Mouse (Mus musculus) stomach, embryonic 14.5 days (tissue): ENCODE results near the gene Vcl. TPM values are rescaled to one million over a fixed set of nuclear protein-coding genes. Genes with fewer than 3 reads are reported as not detected.
A peak's percentile ranks its signal among the peaks of the same experiment; 100 is the strongest.

Source experiments
- ATAC-seq: fragments of 200-750 bp; cut with Nextera tagmentation; 2 replicates; pipeline ENCODE4 v1.8.0; 2017; ENCODE audit warnings: low read depth, moderate TSS enrichment; ENCODE audit not compliant: insufficient number of reproducible peaks, insufficient read depth, low FRiP score
- H3K27ac ChIP-seq: fragments of 300-500 bp; sonication (generic); 2 replicates; pipeline ENCODE4 v1.5.1; 2014; ENCODE audit warnings: mild to moderate bottlenecking, low read length, moderate library complexity, mixed read lengths
- H3K27me3 ChIP-seq: fragments of 300-500 bp; sonication (generic); 2 replicates; pipeline ENCODE4 v1.6.1; 2014; ENCODE audit warnings: low read length, control low read depth, mixed read lengths; ENCODE audit not compliant: control insufficient read depth, insufficient read depth
- H3K36me3 ChIP-seq: fragments of 300-500 bp; sonication (generic); 2 replicates; pipeline ENCODE4 v1.6.1; 2014; ENCODE audit warnings: mild to moderate bottlenecking, control low read depth, low read length, moderate library complexity, mixed read lengths; ENCODE audit not compliant: control insufficient read depth, insufficient read depth
- H3K4me1 ChIP-seq: fragments of 300-500 bp; sonication (generic); 2 replicates; pipeline ENCODE4 v1.6.1; 2014; ENCODE audit warnings: low read length, control low read depth, mixed read lengths; ENCODE audit not compliant: control insufficient read depth, insufficient read depth
- H3K4me2 ChIP-seq: fragments of 300-500 bp; sonication (generic); replicated peaks from 2 replicates; pipeline ENCODE4 v1.6.1; 2014; ENCODE audit warnings: low read depth, low read length, control low read depth
- H3K4me3 ChIP-seq: fragments of 300-500 bp; sonication (generic); 2 replicates; pipeline ENCODE4 v1.5.1; 2014; ENCODE audit warnings: low read depth, low read length, control low read depth
- H3K9ac ChIP-seq: fragments of 300-500 bp; sonication (generic); replicated peaks from 2 replicates; pipeline ENCODE4 v1.6.1; 2014; ENCODE audit warnings: low read depth, mild to moderate bottlenecking, control low read depth, low read length, moderate library complexity, mixed read lengths
- H3K9me3 ChIP-seq: fragments of 300-500 bp; sonication (generic); 2 replicates; pipeline ENCODE4 v1.6.1; 2016; ENCODE audit warnings: low read depth, low read length, control low read depth; ENCODE audit not compliant: control insufficient read depth
- WGBS: fragments of 180-500 bp; shearing (Covaris S2); extraction: QIAGEN DNeasy Blood & Tissue Kit; methylation state at CpG from one replicate; pipeline ENCODE4 v1.1.7; 2014; 5-methylcytosine and 5-hydroxymethylcytosine counted together
- polyA plus RNA-seq: library from polyadenylated mRNA; unstranded; fragments of >200 nt; fragmentation: Nextera tagmentation; extraction: Ambion mirVana; gene quantifications from 2 replicates; pipeline ENCODE4 v1.2.1, GENCODE M21; 2014

Vcl gene
- polyA plus RNA-seq, 1 experiment from 2014 or later, result 94.8 TPM

DNA sequence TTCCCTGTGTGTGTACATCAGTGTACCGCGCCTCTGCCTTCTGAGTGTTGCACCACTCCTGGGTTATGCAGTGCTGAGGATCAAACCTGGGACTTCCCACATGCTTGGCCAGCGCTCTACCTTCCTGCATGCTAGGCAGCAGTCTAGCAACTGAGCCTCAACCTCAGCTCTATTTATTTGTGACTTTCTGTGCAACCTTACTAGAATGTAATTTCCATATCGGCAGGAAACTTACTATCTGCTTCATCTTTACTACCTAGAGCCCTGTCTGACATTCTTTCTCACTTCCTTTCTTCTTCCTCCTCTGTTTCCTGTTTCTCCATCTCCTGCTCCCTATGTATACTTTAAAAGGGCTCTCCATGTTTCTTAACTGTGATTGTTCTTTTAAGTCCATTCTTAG is 34.7 kb downstream of the Vcl start:
- no peak overlapping the region for H3K4me3 ChIP-seq
- H3K9ac ChIP-seq, result no peak overlapping the region
- no peaks in the 10 kb centered on the region for H3K9me3 ChIP-seq
- H3K27me3 ChIP-seq, result no peaks in the 10 kb centered on the region
- no peak for ATAC-seq
- H3K36me3 ChIP-seq, result no peaks in the 10 kb centered on the region
- H3K4me1 ChIP-seq, result 0 out of 2 replicates have a peak, but pooled peaks cover 4% of the 10 kb centered on the region
- WGBS, result 91% methylated on average over 4 of the region's 4 CpGs
- no peak overlapping the region for H3K27ac ChIP-seq
- no peak overlapping the region for H3K4me2 ChIP-seq

DNA sequence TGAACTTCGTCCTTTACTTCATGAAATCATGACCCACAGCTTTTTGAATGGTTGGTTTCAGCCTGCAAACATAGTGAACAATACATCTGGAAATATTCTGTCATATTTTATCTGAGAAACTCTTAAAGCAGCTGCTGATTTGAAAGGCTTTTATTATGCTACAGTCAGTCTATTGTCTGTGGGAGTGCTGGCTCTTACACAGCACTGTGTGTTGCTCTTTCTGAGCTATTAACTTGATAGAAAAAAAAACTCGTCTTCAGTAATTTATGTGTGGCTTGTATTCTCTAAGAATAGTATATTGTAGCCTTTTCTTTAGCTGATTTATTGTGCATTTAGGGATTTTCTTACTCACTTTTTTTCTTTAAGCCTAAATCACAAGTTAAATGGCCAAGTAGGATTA is 35.1 kb downstream of the Vcl start:
- H3K9ac ChIP-seq, result no peak overlapping the region
- ATAC-seq, result no peak
- H3K4me1 ChIP-seq, result 0 out of 2 replicates have a peak, but pooled peaks cover 4% of the 10 kb centered on the region
- H3K27me3 ChIP-seq, result no peaks in the 10 kb centered on the region
- no peak overlapping the region for H3K27ac ChIP-seq
- WGBS, result 50% methylated on average over 2 of the region's 2 CpGs
- no peak overlapping the region for H3K4me3 ChIP-seq
- H3K36me3 ChIP-seq, result no peaks in the 10 kb centered on the region
- H3K4me2 ChIP-seq, result no peak overlapping the region
- no peaks in the 10 kb centered on the region for H3K9me3 ChIP-seq

DNA sequence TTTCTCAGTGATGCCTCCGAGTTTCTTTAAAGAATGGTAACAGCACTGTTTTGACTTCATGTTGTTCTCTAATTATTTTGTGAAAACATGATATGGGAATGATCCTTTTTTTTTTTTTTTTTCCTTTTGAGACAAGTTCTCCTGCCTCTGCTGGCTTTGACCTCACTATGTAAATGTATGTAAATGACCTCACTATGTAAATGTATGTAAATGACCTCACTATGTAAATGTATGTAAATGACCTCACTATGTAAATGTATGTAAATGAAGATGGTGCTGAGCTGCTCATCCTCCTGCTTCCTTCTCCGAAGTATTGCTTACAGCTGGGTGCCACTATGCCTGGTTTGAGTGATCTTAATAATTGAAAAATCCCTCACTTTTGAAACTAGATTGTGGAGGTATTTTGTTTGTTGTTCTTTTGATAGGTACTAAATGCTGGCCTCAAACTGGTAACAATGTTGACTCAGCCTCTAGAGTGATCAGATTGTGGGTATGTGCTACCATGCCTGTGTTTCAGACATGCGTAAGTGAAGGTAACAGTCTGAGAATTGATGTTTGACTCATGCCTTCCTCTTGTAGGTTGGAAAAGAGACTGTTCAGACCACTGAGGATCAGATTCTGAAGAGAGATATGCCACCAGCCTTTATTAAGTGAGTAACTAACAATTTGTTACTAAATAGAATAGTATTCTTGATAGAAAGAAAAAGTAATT is 37.9 kb downstream of the Vcl start:
- Histone ChIP-seq H3K27me3 (no peaks in the 10 kb centered on the region), H3K4me2 (no peak overlapping the region), H3K27ac (no peak overlapping the region), H3K36me3 (no peaks in the 10 kb centered on the region), H3K4me1 (0 out of 2 replicates have a peak, but pooled peaks cover 4% of the 10 kb centered on the region), H3K9ac (no peak overlapping the region), H3K4me3 (no peak overlapping the region), H3K9me3 (no peaks in the 10 kb centered on the region)
- 91% methylated on average over 3 of the region's 3 CpGs for WGBS
- ATAC-seq, result no peak

DNA sequence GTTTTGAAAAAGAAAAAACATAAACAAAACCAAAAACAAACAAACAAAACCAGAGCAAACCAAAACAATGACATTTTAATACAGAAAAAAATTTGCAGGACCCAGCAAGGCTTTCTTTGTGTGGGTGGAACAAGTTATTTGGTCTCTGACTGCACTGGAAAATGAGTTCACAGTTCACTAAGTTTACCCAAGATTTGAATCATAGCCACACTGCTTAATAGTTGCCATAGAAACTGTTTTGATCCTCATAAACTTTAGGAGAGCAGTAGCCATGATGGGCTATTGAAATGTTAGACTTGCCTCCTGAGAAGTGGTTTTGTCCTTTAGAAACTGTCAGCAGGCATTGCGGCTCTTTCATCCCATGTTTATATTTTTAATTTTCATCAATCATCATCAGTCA is 39.9 kb downstream of the Vcl start:
- Histone ChIP-seq H3K27ac (no peak overlapping the region), H3K4me1 (0 out of 2 replicates have a peak, but pooled peaks cover under 1% of the 10 kb centered on the region), H3K27me3 (no peaks in the 10 kb centered on the region), H3K9me3 (no peaks in the 10 kb centered on the region), H3K9ac (no peak overlapping the region), H3K4me2 (no peak overlapping the region), H3K36me3 (no peaks in the 10 kb centered on the region), H3K4me3 (no peak overlapping the region)
- 73% methylated on average over 1 of the region's 1 CpGs for WGBS
- no peak for ATAC-seq

DNA sequence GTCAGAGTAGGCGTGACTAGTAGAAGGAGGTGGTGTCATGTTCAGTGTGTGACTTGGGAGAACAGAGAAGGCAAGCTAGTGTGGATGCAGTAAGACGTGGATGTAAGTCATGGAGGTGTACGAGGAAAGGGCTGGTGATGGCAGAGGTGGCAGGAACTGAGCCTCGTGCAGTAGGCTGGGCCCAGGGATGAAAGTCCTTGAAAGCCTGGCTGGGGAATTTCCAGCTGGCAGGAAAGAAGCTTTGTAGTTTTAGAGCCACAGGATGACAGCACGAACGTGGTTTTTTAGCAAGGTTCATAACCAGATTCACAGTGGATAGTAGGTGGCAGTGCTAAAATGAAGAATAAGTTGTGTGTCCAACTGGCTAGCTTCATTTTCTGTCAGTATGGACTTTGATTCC is 41.2 kb downstream of the Vcl start:
- Histone ChIP-seq H3K9me3 (no peaks in the 10 kb centered on the region), H3K4me3 (no peak overlapping the region), H3K9ac (no peak overlapping the region), H3K4me1 (no peaks in the 10 kb centered on the region), H3K36me3 (no peaks in the 10 kb centered on the region), H3K27ac (no peak overlapping the region), H3K27me3 (no peaks in the 10 kb centered on the region), H3K4me2 (no peak overlapping the region)
- no peak for ATAC-seq
- WGBS, result 51% methylated on average over 6 of the region's 6 CpGs

DNA sequence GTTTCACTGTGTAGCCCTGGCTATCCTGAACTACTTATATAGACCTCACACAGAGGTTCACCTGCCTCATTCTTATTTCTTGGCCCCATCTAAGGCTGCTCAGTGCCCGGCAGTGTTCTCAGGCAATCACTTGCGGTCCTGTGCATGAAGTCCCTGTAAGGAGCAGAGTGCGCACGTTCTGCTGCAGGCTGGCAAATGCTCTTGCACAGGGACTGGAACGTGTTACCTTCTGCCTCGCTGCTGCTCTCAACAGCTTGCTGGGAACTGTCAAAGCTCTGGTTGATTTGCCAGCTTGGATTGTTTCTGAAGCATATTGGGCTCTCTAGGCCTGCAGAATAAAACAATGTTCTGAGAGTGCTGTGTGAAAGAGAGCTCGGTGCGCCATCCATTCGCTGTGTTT is 41.7 kb downstream of the Vcl start:
- ATAC-seq, result no peak
- no peak overlapping the region for H3K9ac ChIP-seq
- H3K4me2 ChIP-seq, result no peak overlapping the region
- H3K27ac ChIP-seq, result no peak overlapping the region
- H3K4me1 ChIP-seq, result no peaks in the 10 kb centered on the region
- no peaks in the 10 kb centered on the region for H3K27me3 ChIP-seq
- H3K4me3 ChIP-seq, result no peak overlapping the region
- H3K9me3 ChIP-seq, result no peaks in the 10 kb centered on the region
- WGBS, result 87% methylated on average over 9 of the region's 9 CpGs
- H3K36me3 ChIP-seq, result no peaks in the 10 kb centered on the region

DNA sequence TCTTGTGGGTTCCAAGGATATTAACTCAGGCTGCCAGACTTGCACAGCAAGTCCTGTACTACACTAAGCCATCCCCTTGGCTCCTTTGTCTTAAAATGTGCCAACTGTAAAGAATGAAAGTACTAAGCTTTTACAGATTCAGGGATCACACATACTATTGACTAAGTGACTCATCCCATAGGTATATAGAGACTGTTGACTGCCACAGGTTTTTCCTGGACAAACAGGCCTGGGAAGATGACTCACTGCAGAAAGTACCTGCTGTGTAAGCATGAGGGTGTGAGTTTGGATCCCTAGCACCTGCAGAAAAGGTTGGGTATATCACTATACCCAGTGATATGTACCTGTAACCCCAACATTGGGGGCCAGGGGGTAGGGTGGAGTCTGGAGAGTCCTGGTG is 44.6 kb downstream of the Vcl start:
- peak; percentile 85 for ATAC-seq
- Histone ChIP-seq H3K4me2 (no peak overlapping the region), H3K27ac (no peak overlapping the region)

DNA sequence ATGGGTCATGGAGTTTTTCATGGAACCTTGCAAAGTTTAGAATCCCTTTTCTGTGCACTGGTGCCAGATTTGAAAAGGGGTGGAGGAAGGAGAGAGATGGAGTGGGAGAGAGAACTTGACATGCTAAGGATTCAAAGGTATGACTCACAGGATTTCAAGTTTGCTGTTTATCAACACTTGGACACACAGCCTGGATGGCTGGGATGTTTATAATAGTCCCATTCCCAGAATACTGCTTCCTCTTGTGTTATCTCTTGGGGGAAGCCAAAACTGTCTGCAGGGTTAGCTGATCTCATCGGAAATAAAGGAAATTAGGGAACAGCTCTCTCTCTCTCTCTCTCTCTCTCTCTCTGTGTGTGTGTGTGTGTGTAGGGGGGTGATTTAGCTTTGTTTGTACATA is 47.5 kb downstream of the Vcl start:
- no peak for ATAC-seq
- 39% methylated on average over 1 of the region's 1 CpGs for WGBS

More for the DNA sequence above, 44.6 kb downstream of the Vcl start:
- Histone ChIP-seq H3K4me3 (no peak overlapping the region), H3K4me1 (no peaks in the 10 kb centered on the region), H3K9me3 (no peaks in the 10 kb centered on the region), H3K27me3 (no peaks in the 10 kb centered on the region), H3K36me3 (no peaks in the 10 kb centered on the region), H3K9ac (no peak overlapping the region)

DNA sequence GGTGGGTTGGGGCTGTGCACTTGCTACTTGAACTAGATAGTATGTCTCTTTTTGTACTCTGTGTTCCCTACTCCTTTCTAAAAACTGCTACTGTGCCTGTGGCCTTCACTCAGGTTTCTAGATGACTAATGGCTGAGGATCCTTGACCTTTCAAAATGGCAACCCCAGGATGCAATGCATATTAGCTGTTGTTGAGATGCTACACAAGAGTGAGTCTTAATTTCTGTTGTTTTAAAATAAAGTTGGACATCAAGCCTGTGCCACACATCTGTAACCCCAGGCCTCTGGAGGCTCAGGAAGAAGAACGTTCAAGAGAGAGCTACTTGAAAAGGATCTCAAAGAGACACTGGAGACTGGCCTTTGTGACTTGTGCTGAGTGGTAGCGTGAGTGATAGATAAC is 48.5 kb downstream of the Vcl start:
- no peak overlapping the region for H3K27ac ChIP-seq
- no peaks in the 10 kb centered on the region for H3K9me3 ChIP-seq
- no peak overlapping the region for H3K9ac ChIP-seq
- no peak for ATAC-seq
- no peak overlapping the region for H3K4me2 ChIP-seq
- 79% methylated on average over 2 of the region's 2 CpGs for WGBS
- H3K4me1 ChIP-seq, result no peaks in the 10 kb centered on the region
- no peaks in the 10 kb centered on the region; the same call in 1 of the 2 replicates for H3K36me3 ChIP-seq
- H3K27me3 ChIP-seq, result no peaks in the 10 kb centered on the region
- no peak overlapping the region for H3K4me3 ChIP-seq

More for the DNA sequence above, 47.5 kb downstream of the Vcl start:
- no peaks in the 10 kb centered on the region for H3K4me1 ChIP-seq
- H3K9me3 ChIP-seq, result no peaks in the 10 kb centered on the region
- no peak overlapping the region for H3K27ac ChIP-seq
- no peak overlapping the region for H3K4me2 ChIP-seq
- no peaks in the 10 kb centered on the region for H3K27me3 ChIP-seq
- no peaks in the 10 kb centered on the region for H3K36me3 ChIP-seq
- no peak overlapping the region for H3K9ac ChIP-seq
- H3K4me3 ChIP-seq, result no peak overlapping the region
